Mouse (Mus musculus) macrophage (primary cell): ENCODE measurements around the gene Trim66. TPM values are rescaled to one million over a fixed set of nuclear protein-coding genes. Genes with fewer than 3 reads are reported as not detected.

ENCODE experiments used
- H3K27ac ChIP-seq: fragments of 350-480 bp; formaldehyde crosslinking; 2 replicates; pipeline ENCODE4 v1.9.0; 2021
- H3K36me3 ChIP-seq: fragments of 350-480 bp; formaldehyde crosslinking; 2 replicates; pipeline ENCODE4 v1.9.0; 2021; ENCODE audit errors: inconsistent target
- H3K4me3 ChIP-seq: fragments of 350-480 bp; formaldehyde crosslinking; 2 replicates; pipeline ENCODE4 v1.9.0; 2021; ENCODE audit errors: inconsistent target
- H3K79me2 ChIP-seq: fragments of 350-480 bp; formaldehyde crosslinking; 2 replicates; pipeline ENCODE4 v1.9.0; 2021; ENCODE audit errors: inconsistent target
- WGBS: methylation state at CpG from one replicate; pipeline ENCODE4 v1.1.7; 2026; ENCODE audit warnings: inconsistent platforms; ENCODE audit not compliant: missing documents; 5-methylcytosine and 5-hydroxymethylcytosine counted together
- polyA plus RNA-seq: library from polyadenylated mRNA; stranded (reverse); fragments of 250-400 nt; gene quantifications from 3 replicates; pipeline ENCODE4 v1.2.4, GENCODE M21; 2018; ENCODE audit warnings: inconsistent platforms

Gene Trim66
- polyA plus RNA-seq, 1 experiment from 2014 or later: 0.04 TPM

DNA sequence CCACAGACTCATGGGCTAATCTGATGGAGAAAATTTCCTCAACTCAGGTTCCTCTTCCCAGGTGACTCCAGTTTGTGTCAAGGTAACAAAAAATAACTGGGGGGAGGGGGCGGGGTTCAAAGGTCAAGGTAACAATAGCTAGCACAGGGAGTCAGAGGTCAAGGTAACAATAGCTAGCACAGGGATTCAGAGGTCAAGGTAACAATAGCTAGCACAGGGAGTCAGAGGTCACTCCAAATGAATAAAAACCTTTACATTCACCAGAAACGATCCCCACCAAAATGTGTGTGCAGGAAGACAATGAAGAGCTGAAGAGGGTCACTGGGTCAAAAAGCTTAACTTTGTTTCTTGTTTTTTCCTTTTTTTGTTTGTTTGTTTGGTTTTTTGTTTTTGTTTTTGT lies 59.9 kb downstream of the Trim66 start:
- 91% methylated on average over 2 of the region's 2 CpGs for WGBS
- no peak overlapping the region for H3K4me3 ChIP-seq
- H3K79me2 ChIP-seq: no peaks in the 10 kb centered on the region
- H3K27ac ChIP-seq: no peak overlapping the region
- no peaks in the 10 kb centered on the region for H3K36me3 ChIP-seq

DNA sequence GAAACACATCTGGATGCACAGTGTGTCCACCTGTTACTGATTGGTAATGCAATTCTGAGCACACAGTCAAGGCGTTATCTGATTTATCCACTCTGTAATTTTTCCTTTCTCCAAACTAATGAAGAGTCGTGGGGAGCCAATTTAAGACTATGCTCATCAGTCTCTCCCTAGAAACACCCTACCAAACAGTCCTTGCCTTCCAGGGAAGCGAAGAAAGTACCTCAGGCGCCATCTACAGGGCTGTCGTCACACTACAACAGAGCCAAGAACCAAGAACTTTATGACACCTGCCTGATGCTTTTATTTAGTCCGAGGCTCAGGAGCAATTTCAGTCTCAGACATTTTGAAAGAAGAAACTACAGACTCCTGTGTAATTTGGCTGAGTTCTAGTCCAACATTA lies 62.9 kb downstream of the Trim66 start:
- H3K27ac ChIP-seq: no peak overlapping the region
- no peaks in the 10 kb centered on the region for H3K79me2 ChIP-seq
- WGBS: 20% methylated on average over 6 of the region's 6 CpGs
- no peaks in the 10 kb centered on the region for H3K36me3 ChIP-seq
- no peak overlapping the region for H3K4me3 ChIP-seq

DNA sequence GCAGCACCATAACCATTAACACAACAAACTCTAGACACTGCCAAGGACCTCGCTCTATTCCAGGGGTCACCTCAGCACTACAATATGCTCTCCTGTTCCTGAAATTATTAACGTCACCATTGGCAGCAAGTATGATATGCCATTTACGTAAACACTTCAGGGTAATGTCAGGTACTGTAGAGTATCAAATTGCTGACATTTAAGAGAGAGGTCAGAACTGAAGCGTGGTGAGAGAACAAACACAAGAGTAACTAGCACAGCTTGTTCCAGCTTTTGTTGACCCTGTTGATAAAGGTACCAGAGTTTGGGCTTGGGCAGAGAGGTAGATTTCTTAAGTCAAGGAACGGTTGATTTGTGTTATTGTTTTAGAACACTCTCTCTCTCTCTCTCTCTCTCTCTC lies 65.2 kb downstream of the Trim66 start:
- 94% methylated on average over 5 of the region's 5 CpGs for WGBS
- Histone ChIP-seq H3K79me2 (no peaks in the 10 kb centered on the region), H3K4me3 (no peak overlapping the region), H3K36me3 (no peaks in the 10 kb centered on the region), H3K27ac (no peak overlapping the region)

DNA sequence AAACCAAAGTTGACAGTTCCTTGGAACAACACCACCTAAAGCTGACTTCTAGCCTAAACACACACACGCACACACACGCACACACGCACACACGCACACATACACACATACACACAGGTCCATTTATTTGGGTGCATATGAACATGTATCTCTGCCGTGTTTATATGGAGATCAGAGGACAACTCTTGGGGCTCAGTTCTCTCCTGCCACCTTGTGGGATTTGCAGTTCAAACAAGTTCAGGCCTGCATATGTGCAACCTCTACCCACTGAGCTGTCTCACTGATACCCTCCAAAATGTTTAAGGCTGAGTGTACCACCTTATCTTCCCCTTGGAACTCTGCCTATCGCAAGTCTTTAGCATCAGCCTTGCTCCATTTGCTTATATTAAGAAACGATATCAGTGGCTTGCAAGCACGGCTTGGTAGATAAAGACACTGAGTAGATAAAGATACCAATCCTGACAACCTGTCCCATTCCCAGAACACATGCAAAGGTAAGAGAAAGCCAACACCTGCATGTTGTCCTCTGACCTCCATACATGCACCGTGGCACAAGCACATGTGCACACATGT lies 67.2 kb downstream of the Trim66 start:
- Histone ChIP-seq H3K27ac (no peak overlapping the region), H3K36me3 (no peaks in the 10 kb centered on the region), H3K4me3 (no peak overlapping the region), H3K79me2 (no peaks in the 10 kb centered on the region)
- 88% methylated on average over 9 of the region's 9 CpGs for WGBS

DNA sequence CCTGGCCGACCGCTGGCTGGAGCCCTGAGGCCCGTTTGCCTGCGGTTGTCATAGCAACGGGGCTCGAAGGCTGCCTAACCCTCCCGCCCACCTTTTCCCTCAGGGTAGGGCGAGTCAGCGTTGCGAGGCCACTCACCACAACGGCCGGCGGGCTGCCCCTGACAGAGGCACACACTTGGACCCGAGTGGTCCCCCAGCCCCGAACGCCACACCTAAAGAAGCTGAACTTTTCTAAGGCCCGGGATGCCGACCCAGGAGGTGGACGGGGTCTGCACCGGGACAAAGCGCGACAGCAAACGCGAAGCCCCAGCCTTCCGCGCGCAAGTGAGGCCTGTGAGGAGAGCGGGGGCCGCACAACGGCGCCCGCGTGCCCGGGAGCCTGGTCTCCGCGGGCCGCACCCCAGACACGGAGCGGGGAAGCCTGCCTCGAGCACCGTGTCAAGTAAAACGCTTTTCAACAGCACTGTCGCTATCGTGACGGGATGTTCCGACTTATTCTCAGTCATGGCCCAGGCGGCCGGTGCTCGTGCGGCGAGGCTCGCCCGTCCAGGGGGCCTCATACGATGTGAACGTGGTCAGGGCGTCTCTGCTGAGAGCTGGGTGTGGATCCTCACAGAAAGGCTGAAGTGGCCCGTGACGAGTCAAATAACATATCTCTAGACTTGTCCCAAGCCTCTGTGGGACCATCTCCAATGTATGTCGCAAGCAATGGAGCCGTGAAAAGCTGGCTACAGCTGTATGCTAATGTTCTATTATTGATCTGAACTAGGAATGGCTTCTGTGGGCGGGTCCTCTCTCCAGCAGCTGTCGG lies 68.9 kb downstream of the Trim66 start, which contains the start of gene Stk33:
Gene Stk33 (minus strand): TSS at position 301 of the 811 bp plus-strand sequence.
- Histone ChIP-seq H3K4me3 (no peak within 1 kb of the TSS), H3K36me3 (no peaks in the 10 kb centered on the region), H3K79me2 (no peaks in the 10 kb centered on the region), H3K27ac (no peak within 1 kb of the TSS)
- WGBS: 4% methylated on average over 61 of the region's 62 CpGs

DNA sequence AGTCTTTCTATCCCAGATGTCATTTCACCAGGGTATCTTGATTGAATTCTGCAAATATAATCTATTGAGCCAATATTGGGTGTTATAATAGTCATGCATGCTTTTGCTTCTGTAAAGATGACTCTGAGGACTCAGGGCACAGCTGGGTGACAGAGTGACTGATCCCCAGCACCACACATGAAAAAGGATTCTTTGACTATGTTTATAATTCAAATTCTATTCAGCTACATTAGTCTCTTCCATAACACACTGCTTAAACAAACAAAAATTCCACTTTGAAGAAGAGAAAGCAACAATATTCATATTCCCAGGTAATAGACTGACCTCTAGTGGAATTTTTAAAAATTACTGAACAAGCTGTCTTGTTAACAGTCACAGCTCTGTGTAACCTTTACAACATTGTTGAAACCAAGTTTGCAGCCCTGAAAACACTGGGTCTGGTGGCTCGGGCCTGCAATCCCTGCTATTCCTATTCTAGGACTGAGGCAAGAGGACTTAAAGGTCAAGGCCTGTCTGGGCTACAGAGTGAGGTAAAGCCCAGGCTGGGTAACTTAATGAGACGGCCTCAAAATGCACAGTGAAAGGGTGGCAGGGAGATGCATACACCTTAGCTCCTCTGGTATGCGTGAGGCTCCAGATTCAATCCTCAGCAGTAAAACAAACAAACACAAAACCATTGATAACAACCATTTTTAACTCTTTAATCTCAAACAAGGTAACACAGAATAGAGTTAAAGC lies 83.3 kb downstream of the Trim66 start:
- WGBS: 33% methylated on average over 2 of the region's 3 CpGs
- Histone ChIP-seq H3K4me3 (no peak overlapping the region), H3K27ac (no peak overlapping the region), H3K79me2 (no peaks in the 10 kb centered on the region), H3K36me3 (no peaks in the 10 kb centered on the region)

DNA sequence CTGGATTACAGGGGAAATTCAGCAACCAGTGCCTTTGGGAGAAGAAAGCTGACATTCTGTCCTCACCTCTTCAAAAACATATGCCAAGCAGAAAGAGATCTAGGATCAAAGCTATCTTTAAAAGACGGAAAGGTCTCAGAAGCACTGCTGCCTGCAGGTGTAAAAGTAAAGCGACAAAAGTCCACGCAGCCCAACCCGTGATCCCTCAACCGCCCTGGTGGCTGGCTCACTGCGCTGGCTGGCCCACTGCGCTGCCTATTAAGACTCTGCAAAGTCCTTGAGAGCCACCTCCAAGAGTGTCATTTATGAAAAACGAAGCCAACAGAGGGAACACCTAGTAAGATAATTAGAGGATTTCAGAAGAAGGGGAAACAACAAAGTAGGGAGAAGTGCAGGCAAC lies 85.1 kb downstream of the Trim66 start:
- no peak overlapping the region for H3K4me3 ChIP-seq
- H3K27ac ChIP-seq: no peak overlapping the region
- H3K36me3 ChIP-seq: no peaks in the 10 kb centered on the region
- H3K79me2 ChIP-seq: no peaks in the 10 kb centered on the region
- 83% methylated on average over 8 of the region's 8 CpGs for WGBS

DNA sequence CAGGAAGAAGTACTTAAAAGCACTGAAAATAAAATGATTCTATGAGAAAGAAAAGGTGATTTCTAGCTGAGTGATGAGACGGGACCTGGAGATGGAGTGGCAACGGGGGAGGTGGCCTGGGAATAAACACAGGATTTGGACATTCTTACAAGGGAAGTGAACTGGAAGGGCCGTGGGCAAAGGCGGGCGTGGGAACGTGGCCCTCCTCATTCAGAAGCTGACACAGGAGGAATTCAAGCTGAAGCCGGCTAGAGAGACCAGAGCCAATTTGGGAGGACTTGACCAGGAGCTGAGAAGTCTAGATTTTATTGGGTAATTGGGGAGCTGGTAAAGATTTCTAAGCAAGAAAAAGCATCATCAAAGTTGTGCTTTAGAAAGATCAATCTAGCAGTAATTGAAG lies 102.4 kb downstream of the Trim66 start:
- Histone ChIP-seq H3K36me3 (no peaks in the 10 kb centered on the region), H3K79me2 (no peaks in the 10 kb centered on the region), H3K27ac (no peak overlapping the region), H3K4me3 (no peak overlapping the region)
- 84% methylated on average over 7 of the region's 7 CpGs for WGBS

DNA sequence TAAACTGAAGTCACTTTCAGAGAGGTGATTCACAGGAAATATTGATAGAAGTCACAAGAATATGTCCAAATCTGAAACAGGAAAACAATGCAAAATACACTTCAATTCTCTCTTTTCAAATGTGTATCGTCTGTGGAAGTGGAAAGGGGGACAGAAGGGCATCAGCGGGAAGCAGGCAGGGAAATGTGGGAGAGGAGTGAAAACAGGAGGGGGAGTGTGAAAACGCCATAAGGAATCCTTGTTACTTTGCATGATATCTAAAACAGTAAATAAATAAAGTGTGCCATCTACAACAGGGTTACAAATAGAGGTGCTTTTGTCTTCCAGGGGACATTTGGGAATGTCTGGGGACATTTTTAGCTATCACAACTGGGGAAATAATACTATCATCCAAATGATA lies 108.6 kb downstream of the Trim66 start:
- WGBS: 67% methylated on average over 3 of the region's 3 CpGs
- H3K36me3 ChIP-seq: no peaks in the 10 kb centered on the region
- H3K27ac ChIP-seq: no peak overlapping the region
- H3K79me2 ChIP-seq: no peaks in the 10 kb centered on the region
- H3K4me3 ChIP-seq: no peak overlapping the region

Other genes with a start within 250 kb of the Trim66 start
- gene Stk33, start 69.1 kb downstream of the Trim66 start, polyA plus RNA-seq: not detected in 3 replicates
- gene Rpl27a, start 11.0 kb upstream of the Trim66 start, polyA plus RNA-seq: 200 to 514 TPM (median 483 TPM) in 3 replicates
- 0.98 to 1.8 TPM (median 1.3 TPM) in 3 replicates for gene St5, start 195.5 kb upstream of the Trim66 start, polyA plus RNA-seq
- 38.0 to 49.5 TPM (median 47.1 TPM) in 3 replicates for gene Akip1, start 195.6 kb upstream of the Trim66 start, polyA plus RNA-seq
- gene BC051019, start 215.7 kb upstream of the Trim66 start, polyA plus RNA-seq: not detected in 3 replicates
- not detected in 3 replicates for gene Ascl3, start 223.6 kb upstream of the Trim66 start, polyA plus RNA-seq
- 97.7 to 113 TPM (median 101 TPM) in 3 replicates for gene Tmem9b, start 244.7 kb upstream of the Trim66 start, polyA plus RNA-seq